Mouse (Mus musculus) adipocyte (in vitro differentiated cells): ENCODE measurements at regions not wholly inside any gene's neighbourhood (a gene's known extent, or its start where the extent isn't known, plus 50 kb on each side); places are given as distances from the start of the nearest gene placed in this dataset.

Experiments
- DNase-seq: peaks from one replicate; pipeline ENCODE4 v3.0.0-alpha.2; 2016; ENCODE audit warnings: low spot score

DNA sequence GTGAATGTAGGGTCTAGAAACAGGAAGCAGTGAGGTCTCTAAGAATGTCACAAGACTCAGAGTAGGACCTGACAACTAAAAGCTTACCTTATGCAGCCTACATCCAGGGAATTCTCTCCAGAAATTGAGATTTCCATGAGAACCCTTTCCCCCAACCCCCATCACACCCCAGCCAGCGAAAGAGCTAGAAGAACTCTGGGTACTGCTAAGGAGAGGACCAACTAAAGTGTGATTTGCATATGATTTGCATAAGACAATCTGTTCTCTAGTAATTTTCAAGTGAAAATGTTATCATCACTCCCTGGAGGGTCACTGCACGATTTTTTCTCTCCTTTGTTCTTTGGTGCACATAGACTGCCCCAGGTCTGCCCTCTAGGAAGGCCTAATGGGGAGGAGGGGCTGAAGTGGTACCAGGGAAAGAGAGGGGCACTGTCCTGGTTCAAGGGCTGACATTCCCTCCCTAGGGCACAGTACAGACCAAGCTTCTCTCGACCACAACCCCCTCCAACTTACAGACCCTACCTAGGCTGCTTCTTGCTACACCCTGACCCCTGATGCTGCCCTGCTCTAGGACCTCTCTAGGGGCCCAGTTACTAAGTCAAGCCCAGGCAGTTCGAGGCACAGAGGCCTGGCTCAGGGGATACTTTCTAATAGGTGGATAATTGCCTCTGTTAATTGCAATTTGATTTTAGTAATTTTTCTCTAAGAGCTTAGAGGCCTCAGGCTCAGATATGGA is 77.4 kb upstream of the Pja1 start:
- no peak for DNase-seq

- DNase-seq: no peak
Measured at GRCm38 (mm10) chrX:99544410-99544809, 73.3 kb upstream of the Pja1 start.

- DNase-seq: peak; percentile 81
Measured at GRCm38 (mm10) chrX:99541916-99542315, 70.8 kb upstream of the Pja1 start.

DNA sequence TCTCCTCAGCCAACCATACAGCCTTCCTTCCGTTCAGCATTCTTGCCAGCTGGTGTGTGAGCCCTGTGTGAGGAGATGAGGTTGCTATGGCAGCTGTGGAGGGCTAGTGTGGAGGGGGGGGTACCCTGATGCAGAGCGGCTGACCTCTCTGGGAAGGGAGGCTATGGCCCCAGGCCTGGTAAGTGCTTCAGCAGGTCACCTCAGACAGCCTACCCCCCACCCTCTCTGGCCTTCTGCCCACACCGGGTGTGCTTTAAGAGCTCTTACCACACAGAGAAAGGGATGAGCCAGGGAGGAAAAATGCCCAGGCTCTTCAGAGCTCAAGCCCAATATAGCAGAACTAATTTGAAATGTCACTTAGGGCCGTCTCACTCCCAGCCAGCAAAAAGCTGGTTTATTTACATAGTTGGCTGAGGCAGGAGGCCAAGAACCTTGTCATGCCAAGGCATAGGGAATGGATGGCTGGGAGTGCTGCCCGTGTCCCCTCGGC is 69.1 kb upstream of the Pja1 start:
- DNase-seq: peak; percentile 84

GRCm38 (mm10) chrX:99539684-99540083 is 68.6 kb upstream of the Pja1 start:
- peak; percentile 75 for DNase-seq

DNA sequence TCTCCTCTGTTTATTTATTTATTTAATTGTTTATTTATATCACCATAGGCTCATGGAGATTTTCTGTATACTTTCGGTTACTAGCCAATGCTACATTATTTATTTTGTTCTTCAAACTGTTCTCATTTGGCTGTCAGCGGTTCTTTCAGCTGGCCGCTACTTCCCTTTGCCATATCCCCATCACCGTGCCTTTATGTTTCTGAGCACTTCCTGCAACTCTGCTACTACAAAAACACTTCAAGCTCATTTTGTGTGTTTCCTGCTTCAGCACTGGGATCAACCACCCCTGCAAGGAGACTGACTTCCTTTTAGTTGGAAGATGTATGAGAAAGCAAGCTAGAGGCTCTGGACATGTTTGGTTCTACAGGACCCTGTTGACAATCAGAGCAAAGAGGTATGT is 66.7 kb upstream of the Pja1 start:
- no peak for DNase-seq

- no peak for DNase-seq
Measured at GRCm38 (mm10) chrX:99534922-99535321, 63.8 kb upstream of the Pja1 start.

DNA sequence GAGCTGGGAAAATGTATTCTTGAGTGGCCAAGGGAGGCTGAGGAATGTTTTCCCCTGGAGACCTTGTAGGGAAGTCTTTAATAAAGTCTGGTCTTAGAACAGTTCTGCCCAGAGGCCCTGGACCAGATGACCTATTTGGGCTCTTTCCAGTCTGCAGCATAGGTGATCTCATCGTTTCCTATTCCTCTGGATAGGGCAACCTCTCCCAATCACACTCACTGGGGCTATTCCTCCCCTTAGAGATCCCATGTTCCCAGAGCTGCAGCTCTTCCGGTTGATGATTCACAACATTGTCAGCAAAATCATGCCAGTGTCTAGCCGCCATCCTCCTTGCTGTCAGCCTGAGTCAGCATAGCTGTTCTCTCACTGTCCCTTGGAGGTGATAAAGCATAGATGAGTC is 60.1 kb upstream of the Pja1 start:
- peak; percentile 82 for DNase-seq

GRCm38 (mm10) chrX:99530511-99530910 is 59.4 kb upstream of the Pja1 start:
- DNase-seq: peak; percentile 21

- no peak for DNase-seq
Measured at GRCm38 (mm10) chrX:99523306-99523705, 52.2 kb upstream of the Pja1 start.

- DNase-seq: peak; percentile 68
Measured at GRCm38 (mm10) chrX:99522830-99523229, 51.8 kb upstream of the Pja1 start.

DNA sequence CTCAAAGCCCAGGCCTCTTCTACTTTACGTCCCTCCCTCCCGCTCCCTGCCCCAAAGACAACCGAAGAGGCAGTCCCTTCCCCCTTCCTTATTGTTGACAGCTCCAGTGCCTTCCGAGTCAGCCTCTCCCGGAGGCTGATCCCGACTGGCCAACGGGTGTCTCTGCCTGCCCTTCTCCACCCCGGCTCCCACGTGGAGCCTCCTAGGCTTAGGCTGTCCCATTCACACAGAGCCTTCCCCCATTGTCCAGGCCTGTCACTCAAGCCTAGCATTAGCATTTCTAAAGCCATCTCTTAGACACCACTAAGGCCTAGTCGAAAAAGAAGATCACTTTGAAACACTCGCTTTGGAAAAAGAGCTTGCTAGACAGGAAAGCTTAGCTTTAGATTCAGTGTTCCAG is 51.2 kb upstream of the Pja1 start:
- no peak for DNase-seq

DNA sequence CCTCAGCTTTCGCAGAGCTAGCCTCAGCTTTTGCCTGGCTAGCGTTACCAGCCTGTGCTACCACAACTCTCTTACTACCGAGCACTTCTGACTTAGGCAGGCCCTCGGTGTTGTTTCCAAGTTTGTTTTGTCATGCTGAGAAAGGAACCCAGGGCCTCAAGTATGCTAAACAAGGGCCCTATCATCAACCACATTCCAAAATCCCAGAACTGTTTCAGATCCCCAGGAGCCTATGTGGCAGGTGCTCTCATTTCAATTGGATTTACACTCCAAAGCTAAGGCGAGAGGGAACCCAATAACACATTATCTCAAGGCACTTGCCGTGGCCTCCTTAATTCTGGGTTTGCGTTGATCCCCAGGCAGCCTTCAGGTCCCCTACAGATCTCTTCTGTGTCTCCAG is 50.8 kb upstream of the Pja1 start:
- no peak for DNase-seq
